Mouse (Mus musculus) hindbrain, embryonic 14.5 days (tissue): ENCODE results near the gene Tecta. TPM values are rescaled to one million over a fixed set of nuclear protein-coding genes. Genes with fewer than 3 reads are reported as not detected.

Experiments used
- ATAC-seq: fragments of 200-750 bp; cut with Nextera tagmentation; 2 replicates; pipeline ENCODE4 v1.8.0; 2017; ENCODE audit warnings: moderate number of reproducible peaks, mild to moderate bottlenecking, moderate TSS enrichment, moderate library complexity; ENCODE audit not compliant: low FRiP score
- DNase-seq: peaks from one replicate; pipeline ENCODE4 v3.0.0-alpha.2; 2015; ENCODE audit warnings: low spot score
- H3K27ac ChIP-seq: fragments of 300-500 bp; sonication (generic); 2 replicates; pipeline ENCODE4 v1.5.1; 2014; ENCODE audit warnings: mild to moderate bottlenecking, moderate library complexity
- H3K27me3 ChIP-seq: fragments of 300-500 bp; sonication (generic); 2 replicates; pipeline ENCODE4 v1.6.1; 2014; ENCODE audit warnings: mild to moderate bottlenecking, low read length, mixed read lengths; ENCODE audit not compliant: control insufficient read depth, insufficient read depth
- H3K36me3 ChIP-seq: fragments of 300-500 bp; sonication (generic); replicated peaks from 2 replicates; pipeline ENCODE4 v1.6.1; 2014; ENCODE audit not compliant: control insufficient read depth, insufficient read depth
- H3K4me1 ChIP-seq: fragments of 300-500 bp; sonication (generic); replicated peaks from 2 replicates; pipeline ENCODE4 v1.6.1; 2014; ENCODE audit warnings: antibody characterized with exemption, low read length, mixed read lengths; ENCODE audit not compliant: control insufficient read depth, insufficient read depth
- H3K4me2 ChIP-seq: fragments of 300-500 bp; sonication (generic); replicated peaks from 2 replicates; pipeline ENCODE4 v1.6.1; 2014; ENCODE audit warnings: mild to moderate bottlenecking, moderate library complexity
- H3K4me3 ChIP-seq: fragments of 300-500 bp; sonication (generic); replicated peaks from 2 replicates; pipeline ENCODE4 v1.5.1; 2014; ENCODE audit warnings: mild to moderate bottlenecking, low read length
- H3K9ac ChIP-seq: fragments of 300-500 bp; sonication (generic); 2 replicates; pipeline ENCODE4 v1.6.1; 2014
- H3K9me3 ChIP-seq: fragments of 300-500 bp; sonication (generic); 2 replicates; pipeline ENCODE4 v1.6.1; 2016; ENCODE audit warnings: low read length; ENCODE audit not compliant: control insufficient read depth
- WGBS: fragments of 180-500 bp; shearing (Covaris S2); extraction: QIAGEN DNeasy Blood & Tissue Kit; methylation state at CpG from one replicate; pipeline ENCODE4 v1.1.7; 2014; 5-methylcytosine and 5-hydroxymethylcytosine counted together
- polyA plus RNA-seq: library from polyadenylated mRNA; unstranded; fragments of >200 nt; fragmentation: Nextera tagmentation; extraction: Ambion mirVana; gene quantifications from 2 replicates; pipeline ENCODE4 v1.2.1, GENCODE M21; 2014

The Tecta gene
- polyA plus RNA-seq, 1 experiment from 2014 or later = 0.72 TPM

DNA sequence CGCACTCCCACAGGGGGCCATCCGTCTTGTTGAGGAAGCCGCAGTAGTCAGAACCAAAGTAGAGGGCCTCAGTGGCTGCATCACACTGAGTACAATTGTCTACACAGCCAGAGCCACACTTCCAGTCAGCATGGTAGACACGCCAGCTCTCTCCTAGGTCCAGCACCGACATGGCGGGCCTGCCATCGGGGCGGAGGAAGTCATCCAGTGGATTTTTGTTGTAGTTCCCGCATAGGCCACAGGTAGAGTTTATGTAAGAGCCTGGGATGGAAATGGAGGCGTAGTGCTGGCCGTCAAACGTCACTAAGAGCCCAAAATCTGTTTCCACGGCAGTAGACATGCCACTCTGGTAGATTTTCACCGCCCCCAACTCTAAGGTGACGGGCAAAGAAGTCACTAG is 22.1 kb downstream of the Tecta start:
- DNase-seq = no peak
- Histone ChIP-seq H3K36me3 (no peaks in the 10 kb centered on the region), H3K27ac (no peak overlapping the region), H3K9ac (no peak overlapping the region), H3K9me3 (peaks cover 4% of the 10 kb centered on the region; the same call in 1 of the 2 replicates), H3K27me3 (no peaks in the 10 kb centered on the region), H3K4me1 (no peaks in the 10 kb centered on the region), H3K4me3 (no peak overlapping the region), H3K4me2 (no peak overlapping the region)
- WGBS = 92% methylated on average over 15 of the region's 15 CpGs
- no peak for ATAC-seq

DNA sequence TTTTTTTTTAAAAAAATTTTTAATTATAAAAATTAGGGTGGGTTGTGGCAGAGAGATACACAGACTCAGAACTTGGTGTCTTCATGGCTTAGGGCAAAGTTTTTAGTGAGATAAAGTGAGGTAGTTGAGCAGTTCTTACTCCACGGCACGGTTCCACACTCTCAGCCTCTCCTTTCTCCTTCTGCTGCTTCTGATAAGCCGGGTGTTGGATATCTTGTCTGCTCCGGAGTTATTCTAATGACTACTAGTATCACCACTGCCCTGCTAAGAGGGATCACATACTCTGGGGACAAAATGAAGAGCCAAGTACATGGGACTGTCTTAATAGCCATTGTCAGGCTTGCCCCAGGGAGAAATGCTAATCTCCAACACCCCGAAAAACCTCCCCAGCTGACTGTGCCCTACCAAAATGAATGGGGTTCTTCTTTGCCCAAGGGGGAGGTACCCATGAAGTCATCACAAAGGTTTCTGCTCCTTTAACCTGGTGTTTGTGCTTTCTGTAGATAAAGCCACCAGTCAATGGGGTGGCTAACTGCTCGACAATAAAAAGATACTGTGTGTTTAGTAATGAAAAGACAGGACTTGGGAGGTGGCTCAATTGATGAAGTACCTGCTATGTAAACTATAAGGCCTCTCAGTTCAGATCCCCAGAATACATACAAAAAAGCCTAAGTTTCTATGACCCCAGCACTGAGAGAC is 27.9 kb downstream of the Tecta start:
- WGBS = 84% methylated on average over 6 of the region's 6 CpGs
- DNase-seq (no peak), ATAC-seq (no peak)
- no peaks in the 10 kb centered on the region for H3K9me3 ChIP-seq
- H3K9ac ChIP-seq = no peak overlapping the region
- H3K4me1 ChIP-seq = no peaks in the 10 kb centered on the region
- H3K4me2 ChIP-seq = no peak overlapping the region
- no peaks in the 10 kb centered on the region for H3K27me3 ChIP-seq
- no peaks in the 10 kb centered on the region for H3K36me3 ChIP-seq
- H3K27ac ChIP-seq = no peak overlapping the region
- no peak overlapping the region for H3K4me3 ChIP-seq

DNA sequence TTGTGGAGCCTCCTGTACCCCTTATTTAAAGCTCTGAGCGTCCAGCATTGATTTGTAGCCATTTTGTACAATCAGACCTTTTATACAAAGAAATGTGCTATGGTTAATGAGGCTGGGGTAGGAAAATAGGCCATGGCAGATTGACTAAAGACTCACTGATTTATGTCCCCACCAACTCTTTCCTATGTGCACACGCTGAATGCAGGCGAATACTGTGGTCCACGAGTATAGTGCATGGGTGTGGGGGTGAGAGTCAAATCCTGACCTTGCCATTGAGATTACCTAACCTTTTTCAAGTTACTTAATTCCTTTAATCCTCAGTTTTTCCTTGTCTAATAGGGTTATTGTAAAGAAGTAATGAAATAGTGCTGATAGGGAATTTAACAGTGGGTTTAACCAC is 42.1 kb downstream of the Tecta start:
- no peaks in the 10 kb centered on the region for H3K4me1 ChIP-seq
- H3K4me3 ChIP-seq = no peak overlapping the region
- H3K27ac ChIP-seq = no peak overlapping the region
- H3K4me2 ChIP-seq = no peak overlapping the region
- no peak overlapping the region for H3K9ac ChIP-seq
- no peaks in the 10 kb centered on the region for H3K9me3 ChIP-seq
- no peaks in the 10 kb centered on the region for H3K27me3 ChIP-seq
- H3K36me3 ChIP-seq = no peaks in the 10 kb centered on the region
- ATAC-seq = no peak
- no peak for DNase-seq
- 68% methylated on average over 4 of the region's 4 CpGs for WGBS

DNA sequence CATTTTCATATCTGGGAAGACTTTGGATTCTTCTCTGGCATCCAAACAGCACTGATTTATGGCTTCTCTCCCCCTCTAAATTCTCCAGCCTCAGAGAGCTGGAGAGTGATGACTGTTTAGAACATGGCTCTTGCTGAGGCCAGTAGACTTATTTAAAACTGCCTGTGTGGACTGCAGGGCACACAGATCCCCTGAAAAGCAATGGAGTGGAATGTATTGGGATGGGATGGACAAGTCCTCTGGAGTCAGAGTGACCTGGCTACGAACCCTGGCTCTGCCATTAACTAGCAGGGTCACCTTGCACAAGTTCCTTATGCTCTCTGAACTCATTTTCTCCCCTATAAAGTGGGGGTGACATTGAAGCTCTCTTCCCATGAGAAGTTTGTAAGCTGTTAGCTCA is 44.9 kb downstream of the Tecta start:
- WGBS = 88% methylated on average over 1 of the region's 1 CpGs

DNA sequence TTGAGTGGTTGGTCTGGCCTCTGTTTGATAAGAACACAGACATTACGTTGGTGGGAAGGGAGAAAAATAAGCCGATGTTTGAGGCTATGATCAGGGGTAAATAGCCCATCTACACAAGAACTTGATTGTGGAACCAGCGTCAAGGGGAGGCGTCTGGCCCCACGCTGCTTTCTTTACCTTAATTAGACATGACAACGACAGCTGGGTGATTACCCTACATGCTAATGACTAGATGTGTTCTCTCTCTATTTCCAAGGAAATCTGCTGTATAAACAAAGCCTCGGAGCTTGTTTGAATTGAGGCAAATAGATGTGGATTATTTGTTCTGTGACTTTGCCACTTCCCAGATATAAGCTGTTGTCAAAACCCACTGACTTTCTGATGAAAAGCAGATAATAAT is 49.9 kb downstream of the Tecta start:
- Histone ChIP-seq H3K4me2 (no peak overlapping the region), H3K9me3 (no peaks in the 10 kb centered on the region), H3K27me3 (no peaks in the 10 kb centered on the region), H3K4me3 (no peak overlapping the region), H3K36me3 (no peaks in the 10 kb centered on the region), H3K27ac (peak overlapping the region; percentile 35; the same call in 1 of the 2 replicates), H3K4me1 (peaks cover 13% of the 10 kb centered on the region), H3K9ac (no peak overlapping the region)
- ATAC-seq (no peak), DNase-seq (peak; percentile 52)
- 29% methylated on average over 7 of the region's 7 CpGs for WGBS

More for the DNA sequence above, 44.9 kb downstream of the Tecta start:
- no peaks in the 10 kb centered on the region for H3K27me3 ChIP-seq
- DNase-seq = no peak
- H3K36me3 ChIP-seq = no peaks in the 10 kb centered on the region
- no peak overlapping the region for H3K4me3 ChIP-seq
- no peaks in the 10 kb centered on the region for H3K9me3 ChIP-seq
- no peak overlapping the region for H3K9ac ChIP-seq
- H3K4me2 ChIP-seq = no peak overlapping the region
- no peak for ATAC-seq
- no peak overlapping the region for H3K27ac ChIP-seq
- H3K4me1 ChIP-seq = peaks cover 7% of the 10 kb centered on the region

DNA sequence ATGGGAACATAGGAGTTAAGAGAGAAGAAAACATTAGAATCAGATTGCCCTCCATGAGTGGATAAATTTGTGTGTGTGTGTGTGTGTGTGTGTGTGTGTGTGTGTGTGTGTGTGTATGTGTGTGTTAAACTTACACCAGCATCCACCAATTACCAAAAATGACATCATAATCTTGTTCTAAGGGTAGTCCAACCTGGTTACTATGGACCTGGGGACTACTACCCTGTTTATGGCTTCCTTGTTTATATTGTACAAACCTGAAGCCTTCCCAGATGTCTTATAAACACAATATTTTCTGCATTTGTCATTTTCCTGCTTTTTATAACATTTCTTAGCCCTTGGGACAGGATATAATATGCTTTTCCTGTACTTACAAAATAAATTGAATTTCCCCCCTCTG is 53.4 kb downstream of the Tecta start:
- no peak for ATAC-seq
- H3K9ac ChIP-seq = no peak overlapping the region
- H3K4me3 ChIP-seq = no peak overlapping the region
- H3K27me3 ChIP-seq = no peaks in the 10 kb centered on the region
- no peak for DNase-seq
- no peak overlapping the region for H3K27ac ChIP-seq
- no peaks in the 10 kb centered on the region for H3K36me3 ChIP-seq
- no peaks in the 10 kb centered on the region for H3K9me3 ChIP-seq
- H3K4me2 ChIP-seq = no peak overlapping the region
- peaks cover 13% of the 10 kb centered on the region for H3K4me1 ChIP-seq

DNA sequence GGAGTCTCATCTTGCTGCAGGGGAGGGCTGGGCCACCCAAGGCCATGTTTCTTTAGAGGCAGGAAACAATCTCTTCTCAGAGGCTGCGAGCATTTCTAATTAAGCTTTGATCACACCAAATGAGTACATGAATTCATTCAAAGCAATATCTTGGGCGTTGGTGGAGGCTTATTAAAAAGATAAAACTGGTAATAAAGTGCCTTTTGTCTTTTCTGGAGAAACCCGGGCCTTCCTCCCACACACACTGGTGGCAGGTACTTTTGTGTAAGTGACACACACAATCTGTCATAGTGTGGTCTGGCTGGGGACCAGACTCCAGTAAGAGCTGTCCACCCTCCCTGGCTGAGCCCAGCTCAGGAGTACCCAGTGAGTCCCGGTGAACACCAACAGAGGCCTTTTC is 60.6 kb downstream of the Tecta start:
- no peaks in the 10 kb centered on the region for H3K36me3 ChIP-seq
- H3K4me2 ChIP-seq = no peak overlapping the region
- 0 out of 2 replicates have a peak, but pooled peaks cover 11% of the 10 kb centered on the region for H3K4me1 ChIP-seq
- DNase-seq (no peak), ATAC-seq (no peak)
- H3K9me3 ChIP-seq = no peaks in the 10 kb centered on the region
- H3K4me3 ChIP-seq = no peak overlapping the region
- no peak overlapping the region for H3K9ac ChIP-seq
- H3K27me3 ChIP-seq = no peaks in the 10 kb centered on the region
- 56% methylated on average over 4 of the region's 4 CpGs for WGBS
- H3K27ac ChIP-seq = no peak overlapping the region

DNA sequence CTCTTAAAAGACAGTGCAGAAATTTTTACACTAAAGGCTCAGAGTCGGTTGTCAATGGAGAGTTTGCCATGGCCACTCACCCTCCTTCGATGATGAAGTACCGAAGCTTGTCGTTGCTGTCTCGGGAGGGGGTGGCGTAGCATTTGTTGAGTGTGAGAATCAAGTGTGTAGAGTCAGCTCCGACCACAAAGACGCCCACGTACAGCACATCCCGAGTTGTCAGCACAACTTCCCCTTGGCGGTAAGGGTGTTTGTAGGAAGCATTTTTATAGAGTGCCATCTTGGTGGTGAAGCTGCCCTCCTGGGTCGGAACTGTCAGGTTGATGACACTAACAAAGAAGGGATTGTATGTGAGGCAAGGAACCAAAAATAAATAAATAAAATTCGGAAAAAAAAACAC is 62.7 kb downstream of the Tecta start:
- no peak overlapping the region for H3K9ac ChIP-seq
- no peaks in the 10 kb centered on the region for H3K27me3 ChIP-seq
- H3K9me3 ChIP-seq = no peaks in the 10 kb centered on the region
- WGBS = 85% methylated on average over 13 of the region's 13 CpGs
- no peak for ATAC-seq
- H3K4me3 ChIP-seq = no peak overlapping the region
- H3K27ac ChIP-seq = no peak overlapping the region
- H3K4me1 ChIP-seq = 0 out of 2 replicates have a peak, but pooled peaks cover 11% of the 10 kb centered on the region
- H3K36me3 ChIP-seq = no peaks in the 10 kb centered on the region
- DNase-seq = no peak
- H3K4me2 ChIP-seq = no peak overlapping the region

DNA sequence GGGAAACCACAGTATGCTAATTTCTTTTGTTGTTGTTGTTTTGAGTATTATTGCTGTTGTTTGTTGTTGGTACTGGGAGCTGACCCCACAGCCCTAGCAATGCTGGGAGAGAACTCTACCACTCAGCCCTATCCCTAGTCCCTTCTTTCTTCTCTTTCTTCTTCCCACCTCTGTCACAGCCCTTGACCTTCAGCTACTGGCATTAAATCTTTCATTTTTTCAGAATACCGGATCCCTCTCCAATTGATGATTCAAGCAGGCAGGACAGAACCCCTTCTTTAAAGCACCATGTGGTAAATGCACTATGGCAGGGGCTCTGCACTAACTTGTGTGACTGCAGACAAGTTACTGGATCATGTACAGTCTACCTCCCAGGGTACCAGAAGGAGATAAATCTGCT is 63.2 kb downstream of the Tecta start:
- no peak overlapping the region for H3K4me2 ChIP-seq
- H3K27me3 ChIP-seq = no peaks in the 10 kb centered on the region
- no peak overlapping the region for H3K9ac ChIP-seq
- DNase-seq (no peak), ATAC-seq (no peak)
- no peaks in the 10 kb centered on the region for H3K36me3 ChIP-seq
- 0 out of 2 replicates have a peak, but pooled peaks cover 11% of the 10 kb centered on the region for H3K4me1 ChIP-seq
- H3K9me3 ChIP-seq = no peaks in the 10 kb centered on the region
- WGBS = 83% methylated on average over 1 of the region's 1 CpGs
- no peak overlapping the region for H3K27ac ChIP-seq
- H3K4me3 ChIP-seq = no peak overlapping the region

DNA sequence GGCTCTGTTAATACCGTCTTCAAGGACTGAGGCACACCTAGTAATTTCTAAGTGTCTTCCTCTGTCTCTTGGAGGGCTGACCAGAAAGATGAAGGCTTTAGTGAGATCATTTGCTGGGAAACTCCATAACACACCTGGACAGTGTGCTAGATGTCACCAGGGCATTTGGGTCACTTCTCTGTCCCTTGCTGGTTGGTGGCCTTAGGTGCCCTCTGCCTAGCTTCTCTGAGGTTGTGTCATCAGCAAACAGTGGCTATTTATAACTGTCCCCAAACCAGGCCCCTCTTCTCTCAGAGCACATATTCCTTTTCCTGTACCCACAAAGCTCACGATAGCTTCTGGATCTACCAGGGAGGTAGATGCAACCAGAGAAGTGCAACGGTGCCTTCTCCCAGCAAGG is 64.8 kb downstream of the Tecta start:
- H3K4me3 ChIP-seq = no peak overlapping the region
- H3K27me3 ChIP-seq = no peaks in the 10 kb centered on the region
- H3K27ac ChIP-seq = no peak overlapping the region
- 0 out of 2 replicates have a peak, but pooled peaks cover 11% of the 10 kb centered on the region for H3K4me1 ChIP-seq
- DNase-seq = no peak
- WGBS = 97% methylated on average over 3 of the region's 3 CpGs
- no peak overlapping the region for H3K4me2 ChIP-seq
- H3K36me3 ChIP-seq = no peaks in the 10 kb centered on the region
- no peaks in the 10 kb centered on the region for H3K9me3 ChIP-seq
- ATAC-seq = no peak
- no peak overlapping the region for H3K9ac ChIP-seq
